Mouse (Mus musculus): ENCODE results near the gene Setd1b. TPM values are rescaled to one million over a fixed set of nuclear protein-coding genes. Genes with fewer than 3 reads are reported as not detected.

Gene Setd1b
- polyA plus RNA-seq, 1 experiment from 2014 or later, result 8.4 TPM

DNA sequence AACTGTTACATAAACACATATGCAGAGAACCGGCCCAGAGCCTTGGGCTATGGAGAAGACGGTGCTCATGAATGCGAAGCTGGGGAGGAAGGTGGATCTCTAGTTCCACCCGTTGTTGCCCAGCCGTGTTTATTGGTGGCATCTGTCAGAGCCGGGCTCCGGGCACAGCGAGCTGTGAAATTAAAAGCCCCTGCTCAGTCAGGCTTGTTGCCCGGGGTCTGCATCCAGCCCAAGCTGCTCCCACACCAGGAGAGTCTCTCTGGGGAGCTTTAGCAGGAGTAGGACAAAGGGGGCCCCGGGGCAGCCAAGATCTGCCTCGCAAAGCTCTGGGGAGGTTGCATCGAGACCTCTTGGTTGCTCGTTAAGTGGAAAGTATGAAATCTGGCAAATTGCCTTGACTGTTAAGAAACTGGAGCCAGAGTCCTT lies 31.7 kb upstream of the Setd1b start:
- no peaks in the 10 kb centered on the region for H3K36me3 ChIP-seq (ENCODE audit: insufficient read depth, low read length)
- peak overlapping the region; percentile 82 for H3K27ac ChIP-seq (ENCODE audit: low read length)
- peak overlapping the region; percentile 20; the same call in 1 of the 2 replicates for H3K9ac ChIP-seq (replicated peaks; ENCODE audit: low read length)
- H3K4me3 ChIP-seq (ENCODE audit: low read length), result peak overlapping the region; percentile 26; the same call in 1 of the 2 replicates
- H3K4me1 ChIP-seq (ENCODE audit: insufficient read depth, low read length), result peaks cover 26% of the 10 kb centered on the region
- H3K4me2 ChIP-seq (replicated peaks; ENCODE audit: low read depth, low read length), result peak overlapping the region; percentile 51
- H3K27me3 ChIP-seq (ENCODE audit: insufficient read depth, low read length), result no peaks in the 10 kb centered on the region
- ATAC-seq (ENCODE audit: low FRiP score, low TSS enrichment), result 0 out of 2 replicates have a peak, but pooled peaks have one; percentile 31
- H3K9me3 ChIP-seq (ENCODE audit: low read length), result no peaks in the 10 kb centered on the region
- 18% methylated on average over 13 of the region's 13 CpGs for WGBS

DNA sequence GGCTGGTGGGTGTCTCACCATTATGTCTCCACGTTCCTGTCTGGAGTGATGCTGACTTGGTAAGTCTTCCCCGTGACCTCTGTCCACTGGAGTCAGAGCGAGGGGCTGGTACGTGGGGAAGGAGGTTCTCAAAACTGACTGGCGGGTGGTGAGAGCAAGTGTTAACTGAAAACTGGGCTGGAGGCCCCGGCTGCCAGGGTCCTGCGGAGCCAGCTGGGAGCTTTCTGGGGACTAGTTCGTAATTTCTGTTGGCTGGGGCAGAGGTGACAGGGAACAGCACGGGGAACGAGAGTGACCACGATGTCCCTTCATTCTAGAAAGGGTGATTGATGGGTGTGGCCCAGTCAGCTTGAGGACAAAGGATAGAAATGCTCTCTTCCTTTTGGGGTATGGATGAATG lies 27.9 kb upstream of the Setd1b start:
- peaks cover 23% of the 10 kb centered on the region for H3K4me1 ChIP-seq (ENCODE audit: insufficient read depth, low read length)
- no peak for ATAC-seq (ENCODE audit: low FRiP score, low TSS enrichment)
- H3K4me2 ChIP-seq (replicated peaks; ENCODE audit: low read depth, low read length), result no peak overlapping the region
- H3K27ac ChIP-seq (ENCODE audit: low read length), result no peak overlapping the region
- WGBS, result 53% methylated on average over 11 of the region's 11 CpGs
- H3K27me3 ChIP-seq (ENCODE audit: insufficient read depth, low read length), result no peaks in the 10 kb centered on the region
- 0 out of 2 replicates have a peak, but pooled peaks cover 5% of the 10 kb centered on the region for H3K36me3 ChIP-seq (ENCODE audit: insufficient read depth, low read length)
- no peak overlapping the region for H3K4me3 ChIP-seq (ENCODE audit: low read length)
- no peaks in the 10 kb centered on the region for H3K9me3 ChIP-seq (ENCODE audit: low read length)
- no peak overlapping the region for H3K9ac ChIP-seq (replicated peaks; ENCODE audit: low read length)

DNA sequence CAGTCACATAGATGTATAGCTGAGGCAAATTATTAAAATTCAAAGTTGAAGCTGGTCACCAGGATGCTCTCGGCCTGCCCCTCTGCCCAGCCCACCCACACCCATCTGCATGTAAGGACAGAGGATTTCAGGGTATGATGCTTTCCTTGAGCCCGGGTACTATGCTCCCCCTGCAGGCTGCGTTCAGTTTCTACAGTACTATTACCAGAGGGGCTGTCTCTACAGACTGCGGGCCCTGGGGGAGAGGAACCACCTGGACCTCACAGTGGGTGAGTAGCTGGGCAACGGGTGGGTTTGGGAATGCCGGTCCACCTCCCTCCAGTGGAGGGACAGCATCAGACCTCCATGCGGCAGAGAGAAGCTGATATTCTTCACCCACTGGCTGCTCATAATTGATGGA lies 27.1 kb upstream of the Setd1b start:
- H3K4me3 ChIP-seq (ENCODE audit: low read length), result no peak overlapping the region
- peaks cover 14% of the 10 kb centered on the region for H3K4me1 ChIP-seq (ENCODE audit: insufficient read depth, low read length)
- H3K9ac ChIP-seq (replicated peaks; ENCODE audit: low read length), result no peak overlapping the region
- H3K27ac ChIP-seq (ENCODE audit: low read length), result no peak overlapping the region
- H3K36me3 ChIP-seq (ENCODE audit: insufficient read depth, low read length), result 0 out of 2 replicates have a peak, but pooled peaks cover 5% of the 10 kb centered on the region
- WGBS, result 34% methylated on average over 7 of the region's 7 CpGs
- no peak overlapping the region for H3K4me2 ChIP-seq (replicated peaks; ENCODE audit: low read depth, low read length)
- no peak for ATAC-seq (ENCODE audit: low FRiP score, low TSS enrichment)
- H3K9me3 ChIP-seq (ENCODE audit: low read length), result no peaks in the 10 kb centered on the region
- H3K27me3 ChIP-seq (ENCODE audit: insufficient read depth, low read length), result no peaks in the 10 kb centered on the region

DNA sequence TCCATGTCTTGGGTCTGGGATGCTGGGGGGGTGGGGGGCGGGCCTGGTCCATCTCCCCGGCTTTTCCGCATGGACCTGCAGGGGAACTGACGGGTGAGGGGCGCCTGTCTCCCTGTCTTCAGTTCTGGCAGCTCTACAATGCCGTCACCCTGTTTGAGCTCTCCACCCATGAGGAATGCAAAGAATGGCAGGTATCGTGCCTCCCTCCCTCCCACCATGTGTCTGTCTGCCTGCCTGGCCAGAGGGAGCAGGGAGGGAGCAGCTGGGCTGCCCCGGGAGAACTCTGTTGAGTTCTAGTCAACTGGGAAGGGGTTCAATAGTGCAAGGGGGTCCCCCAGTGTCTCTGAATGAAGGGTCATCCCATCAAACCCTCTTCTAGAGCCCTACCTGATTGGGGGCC lies 25.9 kb upstream of the Setd1b start:
- no peak overlapping the region for H3K4me3 ChIP-seq (ENCODE audit: low read length)
- no peaks in the 10 kb centered on the region for H3K27me3 ChIP-seq (ENCODE audit: insufficient read depth, low read length)
- H3K27ac ChIP-seq (ENCODE audit: low read length), result no peak overlapping the region
- H3K4me1 ChIP-seq (ENCODE audit: insufficient read depth, low read length), result peaks cover 3% of the 10 kb centered on the region; the same call in 1 of the 2 replicates
- WGBS, result 64% methylated on average over 8 of the region's 8 CpGs
- H3K36me3 ChIP-seq (ENCODE audit: insufficient read depth, low read length), result 0 out of 2 replicates have a peak, but pooled peaks cover 5% of the 10 kb centered on the region
- no peak overlapping the region for H3K4me2 ChIP-seq (replicated peaks; ENCODE audit: low read depth, low read length)
- H3K9ac ChIP-seq (replicated peaks; ENCODE audit: low read length), result no peak overlapping the region
- peak; percentile 37; the same call in 1 of the 2 replicates for ATAC-seq (ENCODE audit: low FRiP score, low TSS enrichment)
- H3K9me3 ChIP-seq (ENCODE audit: low read length), result no peaks in the 10 kb centered on the region

DNA sequence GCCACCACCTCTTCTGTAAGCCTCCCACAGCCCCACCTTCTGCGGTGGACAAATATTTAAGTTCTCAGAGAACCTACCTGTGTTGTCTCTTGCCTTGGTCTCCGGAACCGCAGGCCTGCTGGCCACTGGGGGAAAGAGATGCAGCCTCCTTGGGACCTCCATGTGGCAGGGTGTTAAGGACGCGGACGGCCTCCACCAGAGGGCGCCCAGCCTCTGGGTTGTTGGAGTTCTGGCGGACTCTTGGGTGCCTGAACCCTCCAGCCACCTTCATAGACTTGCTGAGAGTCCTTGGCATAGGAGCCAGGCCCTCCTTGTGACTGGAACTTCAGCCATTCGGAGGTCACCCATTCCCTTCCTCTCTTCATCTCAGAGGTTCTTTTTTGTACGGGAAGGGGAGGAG lies 24.7 kb upstream of the Setd1b start:
- Histone ChIP-seq H3K9me3 (ENCODE audit: low read length) (no peaks in the 10 kb centered on the region), H3K4me1 (ENCODE audit: insufficient read depth, low read length) (no peaks in the 10 kb centered on the region), H3K9ac (replicated peaks; ENCODE audit: low read length) (no peak overlapping the region), H3K27me3 (ENCODE audit: insufficient read depth, low read length) (no peaks in the 10 kb centered on the region), H3K27ac (ENCODE audit: low read length) (no peak overlapping the region), H3K36me3 (ENCODE audit: insufficient read depth, low read length) (0 out of 2 replicates have a peak, but pooled peaks cover 5% of the 10 kb centered on the region), H3K4me2 (replicated peaks; ENCODE audit: low read depth, low read length) (no peak overlapping the region), H3K4me3 (ENCODE audit: low read length) (no peak overlapping the region)
- 16% methylated on average over 10 of the region's 10 CpGs for WGBS
- peak; percentile 43 for ATAC-seq (ENCODE audit: low FRiP score, low TSS enrichment)

DNA sequence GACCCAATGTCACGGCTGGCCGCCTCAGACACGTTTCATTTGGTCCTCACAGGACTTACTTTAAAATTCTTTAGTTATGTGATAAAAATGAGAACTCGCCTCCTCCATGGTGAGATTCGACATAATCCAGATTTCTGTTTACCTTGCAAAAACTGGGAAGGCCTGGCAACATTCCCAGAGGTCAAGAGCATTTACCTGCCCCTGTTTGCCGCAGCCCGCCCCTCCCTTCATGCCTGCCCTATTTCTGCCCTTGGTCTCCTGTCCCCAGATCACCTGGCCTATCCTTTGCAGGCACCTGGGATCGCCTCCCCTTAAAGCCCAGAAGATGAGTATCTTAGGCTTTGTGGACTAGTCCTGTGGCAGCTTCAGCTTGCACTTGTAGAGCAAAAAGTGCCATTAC lies 24.2 kb upstream of the Setd1b start:
- 0 out of 2 replicates have a peak, but pooled peaks cover 5% of the 10 kb centered on the region for H3K36me3 ChIP-seq (ENCODE audit: insufficient read depth, low read length)
- H3K9ac ChIP-seq (replicated peaks; ENCODE audit: low read length), result no peak overlapping the region
- H3K27me3 ChIP-seq (ENCODE audit: insufficient read depth, low read length), result no peaks in the 10 kb centered on the region
- H3K4me2 ChIP-seq (replicated peaks; ENCODE audit: low read depth, low read length), result no peak overlapping the region
- WGBS, result 80% methylated on average over 8 of the region's 8 CpGs
- no peak overlapping the region for H3K27ac ChIP-seq (ENCODE audit: low read length)
- H3K4me1 ChIP-seq (ENCODE audit: insufficient read depth, low read length), result no peaks in the 10 kb centered on the region
- ATAC-seq (ENCODE audit: low FRiP score, low TSS enrichment), result no peak
- H3K9me3 ChIP-seq (ENCODE audit: low read length), result no peaks in the 10 kb centered on the region
- H3K4me3 ChIP-seq (ENCODE audit: low read length), result no peak overlapping the region

DNA sequence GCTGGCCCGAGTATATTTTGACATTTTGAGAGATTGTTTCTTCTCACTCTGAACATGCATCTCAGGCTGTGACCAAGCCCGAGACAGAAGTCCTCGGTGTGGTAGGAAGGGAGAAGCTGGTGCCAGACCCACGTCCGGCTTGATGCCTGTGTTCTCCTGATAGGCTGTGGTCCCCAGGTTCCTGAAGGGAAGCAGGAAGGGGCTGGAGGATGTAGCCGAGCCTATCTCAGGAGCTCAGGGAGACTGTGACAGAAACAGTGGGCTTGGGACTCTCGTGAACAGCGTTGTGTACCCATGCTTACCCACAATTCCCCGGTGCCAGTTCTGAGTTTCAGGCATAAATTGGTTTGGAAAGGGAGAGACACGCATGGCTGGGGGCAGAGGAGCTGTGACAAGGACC lies 23.2 kb upstream of the Setd1b start:
- ATAC-seq (ENCODE audit: low FRiP score, low TSS enrichment), result no peak
- H3K27ac ChIP-seq (ENCODE audit: low read length), result no peak overlapping the region
- H3K9me3 ChIP-seq (ENCODE audit: low read length), result no peaks in the 10 kb centered on the region
- no peak overlapping the region for H3K4me2 ChIP-seq (replicated peaks; ENCODE audit: low read depth, low read length)
- no peak overlapping the region for H3K4me3 ChIP-seq (ENCODE audit: low read length)
- WGBS, result 67% methylated on average over 10 of the region's 10 CpGs
- H3K4me1 ChIP-seq (ENCODE audit: insufficient read depth, low read length), result no peaks in the 10 kb centered on the region
- no peak overlapping the region for H3K9ac ChIP-seq (replicated peaks; ENCODE audit: low read length)
- 0 out of 2 replicates have a peak, but pooled peaks cover 5% of the 10 kb centered on the region for H3K36me3 ChIP-seq (ENCODE audit: insufficient read depth, low read length)
- H3K27me3 ChIP-seq (ENCODE audit: insufficient read depth, low read length), result no peaks in the 10 kb centered on the region

DNA sequence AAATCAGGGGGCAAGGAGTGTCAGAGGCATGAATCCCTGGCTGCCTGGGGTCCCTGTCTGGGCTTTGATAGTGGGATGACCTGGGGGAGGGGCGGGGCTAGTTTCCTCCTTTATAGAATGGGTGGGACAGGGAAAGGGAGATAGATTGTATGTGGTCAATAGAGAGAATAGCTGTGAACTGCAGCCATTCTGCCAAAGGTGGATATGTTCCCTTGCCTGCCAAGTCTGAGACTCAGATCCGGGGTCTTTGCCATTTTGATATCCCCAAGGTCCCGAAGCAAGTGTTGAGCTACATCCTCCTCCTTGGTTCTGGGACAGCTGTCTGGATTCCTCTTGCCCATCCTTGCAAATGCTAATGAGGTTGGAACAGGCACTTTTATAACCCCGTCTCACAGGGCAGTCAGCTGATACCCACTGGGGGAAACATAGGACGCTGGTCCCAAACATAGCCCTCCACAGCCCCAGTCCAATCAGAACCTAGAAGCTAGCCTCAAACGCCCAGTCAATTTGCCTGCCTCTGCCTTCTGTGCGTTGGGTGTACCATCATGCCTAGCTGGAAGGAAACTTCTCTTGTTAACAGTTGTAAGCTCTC lies 21.3 kb upstream of the Setd1b start:
- WGBS, result 62% methylated on average over 7 of the region's 7 CpGs
- no peaks in the 10 kb centered on the region for H3K27me3 ChIP-seq (ENCODE audit: insufficient read depth, low read length)
- H3K36me3 ChIP-seq (ENCODE audit: insufficient read depth, low read length), result 0 out of 2 replicates have a peak, but pooled peaks cover 5% of the 10 kb centered on the region

DNA sequence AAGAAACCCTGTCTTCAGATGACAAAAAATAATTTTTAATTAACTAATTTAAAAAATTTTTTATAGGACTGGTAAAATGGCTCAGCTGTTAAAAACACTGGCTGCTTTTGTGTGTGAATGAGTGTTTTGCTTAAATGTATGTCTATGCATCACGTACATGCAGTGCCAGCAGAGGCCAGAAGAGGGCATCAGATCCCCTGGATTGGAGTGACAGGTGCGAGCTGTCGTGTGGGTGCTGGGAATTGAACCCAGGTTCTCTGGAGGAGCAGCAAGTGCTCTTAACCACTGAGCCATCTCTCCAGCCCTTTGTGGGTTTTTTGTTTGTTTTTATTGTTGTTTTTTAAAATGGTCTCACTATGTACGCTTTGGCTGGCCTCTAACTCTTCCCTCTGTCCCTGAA lies 19.8 kb upstream of the Setd1b start:
- no peaks in the 10 kb centered on the region for H3K36me3 ChIP-seq (ENCODE audit: insufficient read depth, low read length)
- no peaks in the 10 kb centered on the region for H3K9me3 ChIP-seq (ENCODE audit: low read length)
- H3K27ac ChIP-seq (ENCODE audit: low read length), result no peak overlapping the region
- WGBS, result 82% methylated on average over 4 of the region's 4 CpGs
- H3K9ac ChIP-seq (replicated peaks; ENCODE audit: low read length), result no peak overlapping the region
- H3K27me3 ChIP-seq (ENCODE audit: insufficient read depth, low read length), result no peaks in the 10 kb centered on the region
- H3K4me1 ChIP-seq (ENCODE audit: insufficient read depth, low read length), result no peaks in the 10 kb centered on the region
- H3K4me3 ChIP-seq (ENCODE audit: low read length), result no peak overlapping the region
- no peak for ATAC-seq (ENCODE audit: low FRiP score, low TSS enrichment)
- H3K4me2 ChIP-seq (replicated peaks; ENCODE audit: low read depth, low read length), result no peak overlapping the region

More for the DNA sequence above, 21.3 kb upstream of the Setd1b start:
- Histone ChIP-seq H3K4me2 (replicated peaks; ENCODE audit: low read depth, low read length) (no peak overlapping the region), H3K9ac (replicated peaks; ENCODE audit: low read length) (no peak overlapping the region), H3K27ac (ENCODE audit: low read length) (no peak overlapping the region), H3K4me3 (ENCODE audit: low read length) (no peak overlapping the region), H3K4me1 (ENCODE audit: insufficient read depth, low read length) (no peaks in the 10 kb centered on the region), H3K9me3 (ENCODE audit: low read length) (no peaks in the 10 kb centered on the region)
- ATAC-seq (ENCODE audit: low FRiP score, low TSS enrichment), result no peak

DNA sequence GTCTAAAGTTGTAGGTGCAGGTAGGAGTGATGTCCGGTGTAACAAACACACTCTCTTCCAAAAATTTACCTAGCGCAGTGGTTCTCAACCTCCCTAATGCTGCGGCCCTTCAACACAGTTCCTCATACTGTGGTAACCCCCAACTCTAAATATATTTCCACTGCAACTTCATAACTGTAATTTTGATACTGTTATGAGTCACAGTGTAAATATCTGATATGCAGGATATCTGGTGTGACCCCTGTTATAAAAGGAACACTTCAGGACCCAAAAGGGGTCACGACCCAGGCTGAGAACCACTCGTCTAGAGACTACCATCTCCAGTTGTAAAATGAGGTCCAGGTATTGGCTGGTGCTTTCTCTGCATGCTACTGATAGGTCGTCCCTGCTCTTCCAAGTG lies 16.9 kb upstream of the Setd1b start:
- Histone ChIP-seq H3K27ac (ENCODE audit: low read length) (no peak overlapping the region), H3K4me3 (ENCODE audit: low read length) (no peak overlapping the region), H3K9ac (replicated peaks; ENCODE audit: low read length) (no peak overlapping the region), H3K27me3 (ENCODE audit: insufficient read depth, low read length) (no peaks in the 10 kb centered on the region), H3K36me3 (ENCODE audit: insufficient read depth, low read length) (no peaks in the 10 kb centered on the region), H3K4me1 (ENCODE audit: insufficient read depth, low read length) (peaks cover 9% of the 10 kb centered on the region), H3K9me3 (ENCODE audit: low read length) (no peaks in the 10 kb centered on the region), H3K4me2 (replicated peaks; ENCODE audit: low read depth, low read length) (no peak overlapping the region)
- no peak for ATAC-seq (ENCODE audit: low FRiP score, low TSS enrichment)
- WGBS, result 77% methylated on average over 6 of the region's 6 CpGs

Measured in kidney, embryonic 16.5 days (tissue).